Mouse (Mus musculus): ENCODE results near the gene Ugt2b36. TPM values are rescaled to one million over a fixed set of nuclear protein-coding genes. Genes with fewer than 3 reads are reported as not detected.
"Not testable (repeated sequence)": the region's sequence is repeated elsewhere in the genome, so short reads cannot be mapped to it uniquely, and the experiment has no call there.

Gene Ugt2b36
- not detected for total RNA-seq (2022)

GRCm38 (mm10) chr5:87092346-87093027 is at the start of gene Ugt2b36:
TSS of gene Ugt2b36 (minus strand) at chr5:87092555.
- DNase-seq (ENCODE audit: low spot score) = no peak

DNA sequence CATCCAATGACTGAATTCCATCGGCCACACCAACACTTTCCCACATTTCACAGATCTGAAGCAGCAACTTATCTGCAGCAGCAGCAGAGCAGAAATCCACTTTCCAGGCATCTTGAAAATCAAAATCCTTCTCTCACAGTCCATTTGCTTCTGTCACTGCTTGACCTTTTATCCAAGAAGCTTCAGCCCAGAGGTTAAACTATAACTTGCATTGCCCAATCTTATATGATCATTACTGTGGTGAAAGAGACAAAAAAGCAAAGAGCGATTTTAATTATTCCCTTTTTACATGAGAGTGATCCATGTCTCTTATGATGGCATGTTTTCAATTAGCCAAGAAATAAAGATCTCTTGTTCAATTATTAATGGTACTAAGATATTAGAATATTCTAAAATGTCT is 47.8 kb upstream of the Ugt2b36 start, which contains the start of gene Ugt2b5:
Ugt2b5 (minus strand) TSS at position 123 of the 400 bp plus-strand sequence.
- DNase-seq (ENCODE audit: low spot score) = not testable (repeated sequence)

- not testable (repeated sequence) for DNase-seq (ENCODE audit: low spot score)
Measured at GRCm38 (mm10) chr5:87103697-87104096, 11.3 kb upstream of the Ugt2b36 start.

GRCm38 (mm10) chr5:87091111-87091510 is 1.2 kb downstream of the Ugt2b36 start:
- DNase-seq (ENCODE audit: low spot score) = no peak

- DNase-seq (ENCODE audit: low spot score) = no peak
Measured at GRCm38 (mm10) chr5:87089264-87089663, 3.1 kb downstream of the Ugt2b36 start.

DNA sequence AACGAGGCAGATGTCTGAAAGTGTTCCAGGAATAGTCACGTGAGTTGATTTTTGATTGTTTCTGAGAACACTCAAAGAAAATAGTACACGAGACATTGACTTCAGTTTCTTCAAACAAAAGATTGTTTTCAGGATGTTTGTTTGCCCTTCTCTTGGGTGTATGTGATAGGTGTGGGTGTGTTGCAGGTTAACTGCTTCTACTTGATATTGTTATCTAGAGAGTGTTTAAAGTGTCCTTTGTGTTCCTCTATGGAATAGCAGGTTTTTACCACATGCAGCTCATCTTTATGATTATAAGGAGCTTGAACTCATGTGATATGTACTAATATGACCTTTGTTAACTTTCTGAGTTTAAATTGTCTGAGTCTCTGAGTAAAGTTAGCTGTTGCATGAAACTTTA is 6.1 kb downstream of the Ugt2b36 start:
- no peak for DNase-seq (ENCODE audit: low spot score)

DNA sequence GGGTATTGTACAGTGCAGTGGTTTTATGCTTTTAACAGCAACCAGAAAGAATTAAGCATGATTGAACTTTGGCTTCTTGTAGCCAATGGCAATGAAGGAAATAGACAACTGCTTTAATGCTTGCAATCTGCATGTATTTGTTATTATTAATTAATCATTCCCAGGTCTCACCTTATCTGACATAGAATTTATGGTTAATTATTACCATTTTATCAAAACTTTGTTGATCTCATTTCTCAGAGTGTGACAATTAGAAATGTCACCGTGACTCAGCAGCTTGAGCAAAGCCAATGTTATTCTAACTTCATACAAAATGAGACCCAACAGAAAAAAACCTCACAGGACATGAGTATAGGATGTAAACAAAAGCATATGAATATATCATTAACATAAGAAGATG is 61.7 kb downstream of the Ugt2b36 start:
- DNase-seq (ENCODE audit: low spot score) = no peak

DNA sequence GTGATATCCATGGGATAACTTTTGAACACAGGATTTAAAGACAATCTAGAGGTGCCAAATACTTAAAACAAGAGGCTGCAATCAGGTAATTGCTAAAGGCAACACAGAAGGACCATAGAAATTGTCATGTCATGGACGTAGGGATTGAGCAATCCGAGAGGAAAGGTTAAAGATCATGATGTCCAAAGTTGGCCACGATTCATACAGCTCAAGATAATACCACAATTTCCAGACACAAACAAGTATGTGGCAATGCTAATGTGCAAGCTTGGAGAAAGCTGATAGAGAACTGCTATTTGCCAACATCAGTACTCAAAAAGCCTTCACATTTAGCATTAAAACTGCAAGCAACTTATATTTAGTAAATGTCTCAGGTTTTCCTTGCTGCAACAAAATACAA is 65.0 kb downstream of the Ugt2b36 start:
- no peak for DNase-seq (ENCODE audit: low spot score)

Other genes with a start within 250 kb of the Ugt2b36 start
- gene Ugt2b34, start 185.6 kb downstream of the Ugt2b36 start, total RNA-seq (2022) = not detected
- gene Ugt2b1, start 166.0 kb downstream of the Ugt2b36 start, total RNA-seq (2022) = not detected
- gene Ugt2b35, start 91.7 kb downstream of the Ugt2b36 start, total RNA-seq (2022) = not detected
- gene Ugt2b5, start 47.8 kb upstream of the Ugt2b36 start, total RNA-seq (2022) = not detected
- not detected for gene Ugt2b37, start 162.2 kb upstream of the Ugt2b36 start, total RNA-seq (2022)
- not detected for gene Ugt2a3, start 244.6 kb upstream of the Ugt2b36 start, total RNA-seq (2022)